Mouse (Mus musculus) thymus, postnatal 10 days (tissue): Measurements from ENCODE around the gene Arhgap29.

ENCODE experiments used
- DNase-seq, 2 experiments: peaks; one replicate each; pipeline ENCODE4 v3.0.0; 2021; ENCODE audit warnings: low spot score in 2 of 2

Arhgap29 gene

DNA sequence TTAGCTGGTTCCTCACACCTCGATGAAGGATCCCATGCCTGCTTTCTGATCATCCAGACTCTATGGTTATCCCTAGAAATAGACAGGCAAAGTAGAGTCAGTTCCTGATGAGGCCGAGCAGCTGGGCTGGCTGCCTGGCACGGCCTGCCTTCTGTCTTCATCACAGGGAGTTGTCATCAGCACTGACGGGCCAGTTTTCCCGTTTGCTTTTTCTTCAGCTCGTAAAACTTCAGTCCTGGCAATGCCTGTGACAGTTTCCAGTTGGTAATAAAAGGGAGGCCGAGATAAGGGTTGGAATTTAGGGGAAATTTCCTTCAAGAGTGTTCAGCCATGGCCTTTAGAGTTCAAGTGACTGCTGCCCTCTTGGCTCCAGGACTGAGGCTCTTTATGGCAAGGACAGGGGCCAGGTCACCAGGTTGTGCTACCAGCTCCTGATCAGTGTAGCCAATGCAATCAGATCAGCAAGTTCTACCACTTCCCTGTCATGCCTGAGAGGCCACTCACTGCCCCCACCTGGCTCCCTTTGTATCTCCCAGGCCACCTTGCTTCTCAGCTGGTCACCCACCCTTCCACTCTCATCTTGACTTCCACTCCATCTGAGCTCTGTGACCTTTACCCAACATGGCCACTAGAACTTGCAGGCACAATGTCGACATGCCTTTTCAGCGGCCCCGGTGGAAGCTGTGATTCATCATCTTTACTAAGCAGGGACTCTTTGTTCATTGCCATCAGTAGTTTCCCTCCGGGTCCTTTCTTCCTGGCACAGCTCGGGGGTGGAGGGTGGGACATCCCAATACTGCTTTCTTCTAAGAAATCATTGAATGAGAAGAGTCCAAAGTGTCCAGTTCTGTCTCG is 112.4 kb downstream of the Arhgap29 start:
- no peak for DNase-seq
